Mouse (Mus musculus): ENCODE measurements around the gene 2210016L21Rik.

- TF ChIP-seq CTCF (conservative IDR thresholded peaks at IDR 0.05; ENCODE audit: insufficient read depth, insufficient read length, low read depth, low read length): no peak
- TF ChIP-seq POLR2A (IDR thresholded peaks at IDR 0.05; ENCODE audit: low read depth, low read length): no peak
Observed at GRCm38 (mm10) chr5:114897374-114897793, 44.6 kb upstream of the 2210016L21Rik start.

All from kidney, adult 2 months (tissue).